Mouse (Mus musculus): ENCODE measurements around the gene Tada2b.

- TF ChIP-seq POLR2A (IDR thresholded peaks at IDR 0.05; ENCODE audit: borderline replicate concordance, insufficient read depth, low read length) (no peak), CTCF (IDR thresholded peaks at IDR 0.05; ENCODE audit: borderline replicate concordance, insufficient read depth, low read depth, low read length) (no peak)
Observed at GRCm38 (mm10) chr5:36449710-36450358, 34.3 kb downstream of the Tada2b start.
